In genomic region chr2:4560516-4560915, GRCm38 (mm10) we compare ENCODE assay signal across 8 mouse cellular contexts.
DNase-seq lines count a peak whose midpoint lies in the region; ATAC-seq and TF ChIP-seq lines count a peak whose summit lies in the region.
"Not testable (repeated sequence)": the region's sequence is repeated elsewhere in the genome, so short reads cannot be mapped to it uniquely, and the experiment has no call there.

No protein-coding gene starts in this region.

- ATAC-seq in G1E (ENCODE audit: extremely low read depth, insufficient number of reproducible peaks, low FRiP score, poor library complexity, severe bottlenecking); embryonic facial prominence, embryonic 14.5 days (ENCODE audit: low read depth); hindbrain, embryonic 16.5 days; midbrain, embryonic 16.5 days: not testable (repeated sequence)

- not testable (repeated sequence) for TF ChIP-seq POLR2A in lung, adult 2 months (IDR thresholded peaks at IDR 0.05; ENCODE audit: borderline replicate concordance, extremely low read depth, low read depth, low read length)

- peak overlapping the region; percentile 71 for H3K9ac ChIP-seq in embryonic facial prominence, embryonic 14.5 days (ENCODE audit: low read depth, low read length)
- not testable (repeated sequence) for H3K9ac ChIP-seq in hindbrain, embryonic 16.5 days (ENCODE audit: low read depth, low read length); midbrain, embryonic 16.5 days (ENCODE audit: low read depth, low read length)

- peaks cover 28% of the 10 kb centered on the region for H3K36me3 ChIP-seq in G1E (replicated peaks)
- H3K36me3 ChIP-seq in embryonic facial prominence, embryonic 14.5 days (ENCODE audit: control insufficient read depth, insufficient read depth, low read length), result peaks cover 13% of the 10 kb centered on the region
- H3K36me3 ChIP-seq in heart, embryonic 10.5 days; hindbrain, embryonic 16.5 days (ENCODE audit: control insufficient read depth, insufficient read depth, low read length); midbrain, embryonic 16.5 days (ENCODE audit: control insufficient read depth, insufficient read depth, low read length); splenic B cell, adult 2 months (ENCODE audit: control insufficient read depth, insufficient read depth, low read length, poor library complexity, severe bottlenecking): not testable (repeated sequence)
- H3K36me3 ChIP-seq in limb, embryonic 10.5 days, result peaks cover 41% of the 10 kb centered on the region

- H3K4me3 ChIP-seq in G1E (ENCODE audit: low read depth, low read length), result peak overlapping the region; percentile 79
- H3K4me3 ChIP-seq in embryonic facial prominence, embryonic 14.5 days (ENCODE audit: low read depth, low read length), result peak overlapping the region; percentile 48
- peak overlapping the region; percentile 67 for H3K4me3 ChIP-seq in heart, embryonic 10.5 days
- H3K4me3 ChIP-seq in hindbrain, embryonic 16.5 days (ENCODE audit: low read length), result peak overlapping the region; percentile 6
- H3K4me3 ChIP-seq in limb, embryonic 10.5 days, result peak overlapping the region; percentile 55
- peak overlapping the region; percentile 66 for H3K4me3 ChIP-seq in lung, adult 2 months (replicated peaks; ENCODE audit: extremely low read depth, low read depth, low read length)
- H3K4me3 ChIP-seq in midbrain, embryonic 16.5 days (ENCODE audit: low read depth, low read length), result peak overlapping the region; percentile 37

- H3K27ac ChIP-seq in embryonic facial prominence, embryonic 14.5 days (replicated peaks; ENCODE audit: low read depth, low read length), result peak overlapping the region; percentile 95
- peak overlapping the region; percentile 95 for H3K27ac ChIP-seq in heart, embryonic 10.5 days
- H3K27ac ChIP-seq in hindbrain, embryonic 16.5 days (ENCODE audit: low read depth, low read length); midbrain, embryonic 16.5 days (ENCODE audit: low read length): not testable (repeated sequence)
- peak overlapping the region; percentile 92 for H3K27ac ChIP-seq in limb, embryonic 10.5 days

- peak overlapping the region; percentile 69 for H3K4me2 ChIP-seq in embryonic facial prominence, embryonic 14.5 days (ENCODE audit: low read depth, low read length)
- H3K4me2 ChIP-seq in hindbrain, embryonic 16.5 days (ENCODE audit: low read length), result peak overlapping the region; percentile 59
- peak overlapping the region; percentile 58 for H3K4me2 ChIP-seq in midbrain, embryonic 16.5 days (ENCODE audit: low read length)

- H3K9me3 ChIP-seq in G1E (replicated peaks); embryonic facial prominence, embryonic 14.5 days (ENCODE audit: control insufficient read depth, low read length); heart, embryonic 10.5 days; hindbrain, embryonic 16.5 days (ENCODE audit: control insufficient read depth, low read length); limb, embryonic 10.5 days (replicated peaks); midbrain, embryonic 16.5 days (replicated peaks; ENCODE audit: control insufficient read depth, low read length, poor library complexity, severe bottlenecking): not testable (repeated sequence)

- not testable (repeated sequence) for DNase-seq in G1E (ENCODE audit: low spot score); embryonic facial prominence, embryonic 14.5 days (ENCODE audit: low spot score); heart, embryonic 10.5 days (ENCODE audit: low spot score); limb, embryonic 10.5 days (ENCODE audit: low spot score); lung, adult 2 months
- peak; percentile 7 for DNase-seq in splenic B cell, adult 2 months (ENCODE audit: low read depth, low spot score)

- H3K27me3 ChIP-seq in G1E (ENCODE audit: insufficient read depth, low read length); embryonic facial prominence, embryonic 14.5 days (replicated peaks; ENCODE audit: control insufficient read depth, insufficient read depth, low read length); heart, embryonic 10.5 days (ENCODE audit: insufficient read depth, poor library complexity, severe bottlenecking); hindbrain, embryonic 16.5 days (replicated peaks; ENCODE audit: control insufficient read depth, insufficient read depth, low read length); limb, embryonic 10.5 days (ENCODE audit: low read depth, poor library complexity, severe bottlenecking); midbrain, embryonic 16.5 days (ENCODE audit: control insufficient read depth, insufficient read depth, low read depth, low read length); splenic B cell, adult 2 months (ENCODE audit: control insufficient read depth, insufficient read depth, low read length, poor library complexity, severe bottlenecking): not testable (repeated sequence)

- WGBS in embryonic facial prominence, embryonic 14.5 days, result 10% methylated on average over 2 of the region's 2 CpGs
- WGBS in heart, embryonic 10.5 days, result 5% methylated on average over 2 of the region's 2 CpGs
- WGBS in hindbrain, embryonic 16.5 days, result 19% methylated on average over 2 of the region's 2 CpGs
- WGBS in limb, embryonic 10.5 days, result 20% methylated on average over 2 of the region's 2 CpGs
- WGBS in lung, adult 2 months, result 8% methylated on average over 2 of the region's 2 CpGs
- 8% methylated on average over 2 of the region's 2 CpGs for WGBS in midbrain, embryonic 16.5 days

- not testable (repeated sequence) for TF ChIP-seq CTCF in G1E (IDR thresholded peaks at IDR 0.05; ENCODE audit: low read depth, low read length); lung, adult 2 months (IDR thresholded peaks at IDR 0.05; ENCODE audit: insufficient read depth, low read length)

- peaks cover 77% of the 10 kb centered on the region for H3K4me1 ChIP-seq in G1E (ENCODE audit: insufficient read depth, low read depth, low read length)
- H3K4me1 ChIP-seq in embryonic facial prominence, embryonic 14.5 days (ENCODE audit: control insufficient read depth, insufficient read depth, low read length), result peaks cover 63% of the 10 kb centered on the region
- H3K4me1 ChIP-seq in heart, embryonic 10.5 days, result peaks cover 68% of the 10 kb centered on the region
- H3K4me1 ChIP-seq in hindbrain, embryonic 16.5 days (ENCODE audit: control insufficient read depth, insufficient read depth, low read depth, low read length), result peaks cover 39% of the 10 kb centered on the region
- H3K4me1 ChIP-seq in limb, embryonic 10.5 days, result peaks cover 75% of the 10 kb centered on the region
- peaks cover 26% of the 10 kb centered on the region for H3K4me1 ChIP-seq in lung, adult 2 months (ENCODE audit: control insufficient read depth, insufficient read depth, low read length)
- peaks cover 43% of the 10 kb centered on the region for H3K4me1 ChIP-seq in midbrain, embryonic 16.5 days (ENCODE audit: control insufficient read depth, insufficient read depth, low read length)

Comparison
In these comparisons a context has a peak if more than half of its experiments do, and no peak if none do; other contexts are left out.
1. H3K4me3 ChIP-seq: peak in every context shown above with its lines; median percentile 79 in G1E; 67 in heart, embryonic 10.5 days; 66 in lung, adult 2 months; 55 in limb, embryonic 10.5 days; 48 in embryonic facial prominence, embryonic 14.5 days; 37 in midbrain, embryonic 16.5 days; 6 in hindbrain, embryonic 16.5 days.